Mouse (Mus musculus): ENCODE results near the gene Vmo1. TPM values are rescaled to one million over a fixed set of nuclear protein-coding genes. Genes with fewer than 3 reads are reported as not detected.

The Vmo1 gene
- 0.37 and 0.50 TPM in 2 replicates for polyA plus RNA-seq (2015; fragmentation: Nextera tagmentation; extraction: Ambion mirVana)

DNA sequence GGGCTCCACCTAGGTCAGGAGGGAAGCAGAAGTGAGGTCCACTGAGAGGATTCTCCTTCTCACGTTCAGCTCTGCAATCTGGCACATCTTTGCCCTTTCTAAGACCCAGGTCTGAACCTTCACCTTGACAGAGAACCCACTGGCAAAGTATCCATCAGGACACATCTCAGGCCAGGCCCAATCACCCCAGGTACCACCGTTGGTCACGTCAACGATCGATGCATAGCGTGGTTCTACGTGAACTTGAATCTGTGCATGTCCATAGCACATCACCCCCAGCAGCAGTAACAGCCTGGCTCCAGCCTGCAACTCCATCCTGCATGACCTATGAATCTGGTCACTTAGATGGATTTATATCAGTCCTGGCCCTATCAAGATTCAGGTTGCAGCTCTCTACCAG lies at the start of gene Vmo1:
Gene Vmo1, minus strand, starts transcription at position 329 of the 400 bp plus-strand sequence.
- 78% methylated on average over 7 of the region's 7 CpGs for WGBS
- ATAC-seq (ENCODE audit: low FRiP score, low TSS enrichment) = no peak

GRCm38 (mm10) chr11:70563470-70564275 lies 49.3 kb upstream of the Vmo1 start:
- peak overlapping the region; percentile 93 for H3K27ac ChIP-seq (ENCODE audit: low read length)

More for the DNA sequence above, at the start of gene Vmo1:
- H3K4me1 ChIP-seq (ENCODE audit: insufficient read depth, low read length) = no peaks in the 10 kb centered on the region; the same call in 1 of the 2 replicates
- 0 out of 2 replicates have a peak within 1 kb of the TSS, but pooled peaks have one; percentile 5 for H3K27ac ChIP-seq (ENCODE audit: low read length)
- no peak within 1 kb of the TSS for H3K4me2 ChIP-seq (replicated peaks; ENCODE audit: low read depth, low read length)
- no peaks in the 10 kb centered on the region for H3K27me3 ChIP-seq (ENCODE audit: insufficient read depth, low read length)
- no peaks in the 10 kb centered on the region for H3K9me3 ChIP-seq (ENCODE audit: low read length)
- no peaks in the 10 kb centered on the region for H3K36me3 ChIP-seq (ENCODE audit: insufficient read depth, low read length)
- H3K9ac ChIP-seq (replicated peaks; ENCODE audit: low read length) = no peak within 1 kb of the TSS
- H3K4me3 ChIP-seq (ENCODE audit: low read length) = no peak within 1 kb of the TSS

DNA sequence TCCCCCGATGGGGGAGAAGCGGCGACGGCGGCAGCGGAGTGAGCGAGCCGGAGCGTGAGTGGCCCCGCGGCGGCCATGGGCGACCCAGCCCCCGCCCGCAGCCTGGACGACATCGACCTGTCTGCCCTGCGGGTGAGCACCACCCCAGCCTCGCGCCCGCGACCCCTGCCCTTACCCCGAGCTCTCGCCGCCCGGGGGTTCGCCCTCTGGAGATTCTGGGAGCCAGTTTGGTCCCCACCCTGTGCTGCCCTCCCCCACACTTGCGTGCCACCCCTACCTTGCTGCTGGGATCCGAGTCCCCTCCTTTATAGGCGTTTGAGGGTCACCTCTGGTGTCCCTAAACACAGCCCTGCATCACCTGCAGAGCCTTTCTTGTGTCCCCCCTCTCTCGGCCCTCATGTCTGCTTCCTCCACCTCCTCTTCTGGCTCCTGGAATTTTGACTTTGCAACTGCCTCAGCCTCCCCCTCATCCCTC lies 48.6 kb upstream of the Vmo1 start:
- ATAC-seq (ENCODE audit: low FRiP score, low TSS enrichment) = peak; percentile 24
- peak overlapping the region; percentile 91 for H3K4me3 ChIP-seq (ENCODE audit: low read length)
- peak overlapping the region; percentile 92 for H3K4me2 ChIP-seq (replicated peaks; ENCODE audit: low read depth, low read length)
- H3K27me3 ChIP-seq (ENCODE audit: insufficient read depth, low read length) = no peaks in the 10 kb centered on the region
- peak overlapping the region; percentile 93 for H3K27ac ChIP-seq (ENCODE audit: low read length)
- WGBS = under 1% methylated on average over 30 of the region's 31 CpGs
- H3K4me1 ChIP-seq (ENCODE audit: insufficient read depth, low read length) = peaks cover 42% of the 10 kb centered on the region
- H3K36me3 ChIP-seq (ENCODE audit: insufficient read depth, low read length) = 0 out of 2 replicates have a peak, but pooled peaks cover under 1% of the 10 kb centered on the region
- peak overlapping the region; percentile 87 for H3K9ac ChIP-seq (replicated peaks; ENCODE audit: low read length)
- H3K9me3 ChIP-seq (ENCODE audit: low read length) = no peaks in the 10 kb centered on the region

More at GRCm38 (mm10) chr11:70563470-70564275, 49.3 kb upstream of the Vmo1 start:
- Histone ChIP-seq H3K9me3 (ENCODE audit: low read length) (no peaks in the 10 kb centered on the region), H3K4me3 (ENCODE audit: low read length) (peak overlapping the region; percentile 91), H3K9ac (replicated peaks; ENCODE audit: low read length) (peak overlapping the region; percentile 87), H3K4me1 (ENCODE audit: insufficient read depth, low read length) (peaks cover 42% of the 10 kb centered on the region), H3K36me3 (ENCODE audit: insufficient read depth, low read length) (no peaks in the 10 kb centered on the region), H3K27me3 (ENCODE audit: insufficient read depth, low read length) (no peaks in the 10 kb centered on the region), H3K4me2 (replicated peaks; ENCODE audit: low read depth, low read length) (peak overlapping the region; percentile 92)
- WGBS = under 1% methylated on average over 25 of the region's 25 CpGs
- ATAC-seq (ENCODE audit: low FRiP score, low TSS enrichment) = peak; percentile 8

GRCm38 (mm10) chr11:70562287-70562994 lies 48.0 kb upstream of the Vmo1 start, which contains the start of gene Mink1:
Gene Mink1, plus strand, starts transcription at chr11:70562881.
- Histone ChIP-seq H3K27ac (ENCODE audit: low read length) (peak within 1 kb of the TSS; percentile 93), H3K4me2 (replicated peaks; ENCODE audit: low read depth, low read length) (peak within 1 kb of the TSS; percentile 92), H3K9me3 (ENCODE audit: low read length) (no peaks in the 10 kb centered on the region), H3K36me3 (ENCODE audit: insufficient read depth, low read length) (0 out of 2 replicates have a peak, but pooled peaks cover 4% of the 10 kb centered on the region), H3K4me3 (ENCODE audit: low read length) (peak within 1 kb of the TSS; percentile 91), H3K4me1 (ENCODE audit: insufficient read depth, low read length) (peaks cover 42% of the 10 kb centered on the region), H3K27me3 (ENCODE audit: insufficient read depth, low read length) (no peaks in the 10 kb centered on the region), H3K9ac (replicated peaks; ENCODE audit: low read length) (peak within 1 kb of the TSS; percentile 87)
- ATAC-seq (ENCODE audit: low FRiP score, low TSS enrichment) = peak; percentile 89
- WGBS = 0% methylated on average over 50 of the region's 57 CpGs

GRCm38 (mm10) chr11:70561937-70562286 lies 47.5 kb upstream of the Vmo1 start:
- ATAC-seq (ENCODE audit: low FRiP score, low TSS enrichment) = peak; percentile 12; the same call in 1 of the 2 replicates
- no peaks in the 10 kb centered on the region for H3K9me3 ChIP-seq (ENCODE audit: low read length)

DNA sequence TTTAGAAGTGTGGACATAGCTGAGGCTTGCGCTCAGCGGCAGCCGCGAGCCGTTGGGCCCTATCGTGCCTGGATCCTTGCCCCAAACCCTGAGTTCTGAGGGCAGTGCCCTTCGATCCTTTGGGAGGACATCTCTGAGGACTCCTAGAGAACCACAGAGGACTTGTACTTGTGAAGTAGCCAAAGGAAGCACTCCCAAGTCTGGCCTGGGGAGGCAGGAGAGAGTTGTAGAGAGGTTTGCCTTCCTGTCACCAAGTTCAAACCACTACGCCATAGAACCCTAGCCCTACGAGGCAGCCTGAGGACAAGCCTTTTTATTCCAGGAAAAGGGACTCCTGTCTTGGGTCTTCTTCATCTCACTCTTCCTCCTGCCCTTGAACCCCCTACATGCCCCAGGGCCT lies 43.1 kb upstream of the Vmo1 start:
- ATAC-seq (ENCODE audit: low FRiP score, low TSS enrichment) = no peak

More at GRCm38 (mm10) chr11:70561937-70562286, 47.5 kb upstream of the Vmo1 start:
- Histone ChIP-seq H3K4me3 (ENCODE audit: low read length) (peak overlapping the region; percentile 91), H3K27ac (ENCODE audit: low read length) (peak overlapping the region; percentile 93), H3K36me3 (ENCODE audit: insufficient read depth, low read length) (0 out of 2 replicates have a peak, but pooled peaks cover 4% of the 10 kb centered on the region), H3K9ac (replicated peaks; ENCODE audit: low read length) (peak overlapping the region; percentile 87), H3K4me1 (ENCODE audit: insufficient read depth, low read length) (peaks cover 40% of the 10 kb centered on the region), H3K4me2 (replicated peaks; ENCODE audit: low read depth, low read length) (peak overlapping the region; percentile 92), H3K27me3 (ENCODE audit: insufficient read depth, low read length) (no peaks in the 10 kb centered on the region)
- 0% methylated on average over 2 of the region's 2 CpGs for WGBS

DNA sequence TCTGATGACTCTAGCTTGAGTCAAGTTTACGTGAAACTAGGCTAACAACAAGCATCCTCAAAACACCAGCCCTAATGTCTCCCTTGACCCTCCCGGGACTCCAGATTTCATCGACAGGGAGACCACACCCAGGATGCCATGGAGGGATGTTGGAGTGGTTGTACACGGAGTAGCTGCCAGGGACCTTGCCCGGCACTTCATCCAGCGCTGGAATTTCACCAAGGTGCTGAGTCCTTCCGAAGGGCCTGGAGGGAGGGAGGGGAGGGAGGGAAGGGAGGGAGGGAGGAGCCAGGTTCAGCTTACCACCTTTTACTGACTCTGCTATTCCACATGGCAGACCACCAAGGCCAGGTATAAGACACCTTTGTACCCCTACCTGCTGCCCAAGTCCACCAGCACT lies 39.5 kb upstream of the Vmo1 start:
- Histone ChIP-seq H3K9me3 (ENCODE audit: low read length) (no peaks in the 10 kb centered on the region), H3K27ac (ENCODE audit: low read length) (no peak overlapping the region), H3K9ac (replicated peaks; ENCODE audit: low read length) (no peak overlapping the region), H3K27me3 (ENCODE audit: insufficient read depth, low read length) (no peaks in the 10 kb centered on the region), H3K4me1 (ENCODE audit: insufficient read depth, low read length) (peaks cover 10% of the 10 kb centered on the region; the same call in 1 of the 2 replicates), H3K4me2 (replicated peaks; ENCODE audit: low read depth, low read length) (no peak overlapping the region), H3K36me3 (ENCODE audit: insufficient read depth, low read length) (0 out of 2 replicates have a peak, but pooled peaks cover 4% of the 10 kb centered on the region), H3K4me3 (ENCODE audit: low read length) (no peak overlapping the region)
- WGBS = 15% methylated on average over 7 of the region's 7 CpGs
- ATAC-seq (ENCODE audit: low FRiP score, low TSS enrichment) = no peak

More for the DNA sequence above, 43.1 kb upstream of the Vmo1 start:
- Histone ChIP-seq H3K4me3 (ENCODE audit: low read length) (no peak overlapping the region), H3K9me3 (ENCODE audit: low read length) (no peaks in the 10 kb centered on the region), H3K4me2 (replicated peaks; ENCODE audit: low read depth, low read length) (no peak overlapping the region), H3K27ac (ENCODE audit: low read length) (no peak overlapping the region), H3K27me3 (ENCODE audit: insufficient read depth, low read length) (no peaks in the 10 kb centered on the region), H3K36me3 (ENCODE audit: insufficient read depth, low read length) (0 out of 2 replicates have a peak, but pooled peaks cover 4% of the 10 kb centered on the region), H3K4me1 (ENCODE audit: insufficient read depth, low read length) (peaks cover 17% of the 10 kb centered on the region), H3K9ac (replicated peaks; ENCODE audit: low read length) (no peak overlapping the region)
- WGBS = 89% methylated on average over 9 of the region's 9 CpGs

GRCm38 (mm10) chr11:70551526-70551925 lies 37.1 kb upstream of the Vmo1 start:
- no peak overlapping the region for H3K4me3 ChIP-seq (ENCODE audit: low read length)
- no peak overlapping the region for H3K27ac ChIP-seq (ENCODE audit: low read length)
- no peak overlapping the region for H3K4me2 ChIP-seq (replicated peaks; ENCODE audit: low read depth, low read length)
- 92% methylated on average over 8 of the region's 8 CpGs for WGBS
- peaks cover 10% of the 10 kb centered on the region; the same call in 1 of the 2 replicates for H3K4me1 ChIP-seq (ENCODE audit: insufficient read depth, low read length)
- H3K9ac ChIP-seq (replicated peaks; ENCODE audit: low read length) = no peak overlapping the region
- no peaks in the 10 kb centered on the region for H3K27me3 ChIP-seq (ENCODE audit: insufficient read depth, low read length)
- H3K36me3 ChIP-seq (ENCODE audit: insufficient read depth, low read length) = no peaks in the 10 kb centered on the region
- no peak for ATAC-seq (ENCODE audit: low FRiP score, low TSS enrichment)
- no peaks in the 10 kb centered on the region for H3K9me3 ChIP-seq (ENCODE audit: low read length)

DNA sequence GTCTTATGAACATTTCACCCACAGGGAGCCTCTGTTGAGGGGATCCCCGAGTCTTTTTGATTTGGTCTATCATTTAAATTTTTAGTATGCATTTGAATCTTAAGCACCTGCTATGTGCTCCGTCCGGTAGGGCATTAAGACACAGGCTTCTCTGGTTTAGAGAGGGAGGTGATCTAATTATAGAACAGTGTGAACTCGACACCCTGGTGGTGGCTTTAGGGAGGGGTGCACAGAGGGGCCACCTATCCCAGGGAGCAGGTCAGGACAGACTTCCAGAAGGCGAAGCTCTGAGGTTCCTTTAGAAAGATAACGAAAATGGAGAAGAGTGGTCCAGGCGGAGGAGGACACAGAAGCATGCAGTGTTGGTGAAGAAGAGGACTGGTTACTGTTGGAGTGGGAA lies 30.1 kb upstream of the Vmo1 start:
- Histone ChIP-seq H3K4me1 (ENCODE audit: insufficient read depth, low read length) (peaks cover 4% of the 10 kb centered on the region; the same call in 1 of the 2 replicates), H3K27me3 (ENCODE audit: insufficient read depth, low read length) (no peaks in the 10 kb centered on the region), H3K36me3 (ENCODE audit: insufficient read depth, low read length) (no peaks in the 10 kb centered on the region), H3K27ac (ENCODE audit: low read length) (no peak overlapping the region), H3K4me2 (replicated peaks; ENCODE audit: low read depth, low read length) (no peak overlapping the region), H3K9me3 (ENCODE audit: low read length) (no peaks in the 10 kb centered on the region), H3K9ac (replicated peaks; ENCODE audit: low read length) (no peak overlapping the region), H3K4me3 (ENCODE audit: low read length) (no peak overlapping the region)
- WGBS = 47% methylated on average over 7 of the region's 7 CpGs
- ATAC-seq (ENCODE audit: low FRiP score, low TSS enrichment) = no peak
